Mouse (Mus musculus) lung, postnatal 0 days (tissue): ENCODE measurements around the gene Pfkfb3.

Experiments
- CTCF ChIP-seq: IDR thresholded peaks from 2 replicates; pipeline ENCODE4 v1.5.1; 2016; ENCODE audit warnings: antibody characterized with exemption, mild to moderate bottlenecking
- EP300 ChIP-seq: IDR thresholded peaks from 2 replicates; pipeline ENCODE4 v1.6.1; 2016; ENCODE audit warnings: antibody characterized with exemption, mild to moderate bottlenecking, control low read depth

GRCm38 (mm10) chr2:11521758-11522157, 32.1 kb downstream of the Pfkfb3 start:
- no peak for TF ChIP-seq CTCF
- no peak for TF ChIP-seq EP300
